Mouse (Mus musculus) E14TG2a.4 (cell line): Measurements from ENCODE around the gene Mdc1.

Experiments used
- H3K27me3 ChIP-seq: 2 replicates; pipeline ENCODE4 v1.6.1; 2014; ENCODE audit warnings: low read length, control low read depth; ENCODE audit not compliant: insufficient read depth
- H3K36me3 ChIP-seq: 2 replicates; pipeline ENCODE4 v1.6.1; 2014; ENCODE audit warnings: low read length, control low read depth; ENCODE audit not compliant: insufficient read depth
- H3K4me1 ChIP-seq: replicated peaks from 2 replicates; pipeline ENCODE4 v1.6.1; 2014; ENCODE audit warnings: low read depth, low read length, control low read depth
- H3K4me3 ChIP-seq: replicated peaks from 2 replicates; pipeline ENCODE4 v1.5.1; 2014; ENCODE audit warnings: mild to moderate bottlenecking, low read length
- H3K9me3 ChIP-seq: 2 replicates; pipeline ENCODE4 v1.6.1; 2014; ENCODE audit warnings: low read length, control low read depth
- CTCF ChIP-seq: conservative IDR thresholded peaks from 2 replicates; pipeline ENCODE4 v1.5.1; 2014; ENCODE audit warnings: low read length
- NANOG ChIP-seq: IDR thresholded peaks from 2 replicates; pipeline ENCODE4 v1.6.1; 2014; ENCODE audit warnings: borderline replicate concordance, low read length, mixed read lengths
- POU5F1 ChIP-seq: IDR thresholded peaks from 2 replicates; pipeline ENCODE4 v1.6.1; 2014; ENCODE audit warnings: low read length, borderline replicate concordance

The Mdc1 gene

DNA sequence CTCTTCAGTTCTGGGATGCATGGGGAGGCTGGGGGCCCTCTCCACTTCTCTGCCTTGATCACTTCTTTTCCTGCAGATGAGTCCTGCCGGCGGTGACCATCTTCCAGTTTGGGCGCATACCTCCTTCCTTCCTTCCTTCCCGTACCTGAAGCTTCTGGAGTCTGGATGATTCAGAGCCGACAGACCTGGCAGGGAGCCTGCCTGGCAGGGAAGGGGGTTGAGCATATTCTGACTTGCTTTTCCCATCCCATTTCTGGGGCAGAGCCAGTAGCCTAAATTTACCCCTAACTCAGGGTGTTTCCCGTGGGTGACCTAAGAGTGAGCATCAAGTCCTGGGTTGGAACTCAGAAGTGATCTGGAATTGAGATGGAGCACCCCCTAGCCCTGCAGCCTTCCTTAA is 33.4 kb downstream of the Mdc1 start:
- Histone ChIP-seq H3K36me3 (peaks cover 47% of the 10 kb centered on the region), H3K4me1 (peaks cover 51% of the 10 kb centered on the region), H3K4me3 (no peak overlapping the region), H3K27me3 (no peaks in the 10 kb centered on the region), H3K9me3 (no peaks in the 10 kb centered on the region)
- no peak for TF ChIP-seq POU5F1

DNA sequence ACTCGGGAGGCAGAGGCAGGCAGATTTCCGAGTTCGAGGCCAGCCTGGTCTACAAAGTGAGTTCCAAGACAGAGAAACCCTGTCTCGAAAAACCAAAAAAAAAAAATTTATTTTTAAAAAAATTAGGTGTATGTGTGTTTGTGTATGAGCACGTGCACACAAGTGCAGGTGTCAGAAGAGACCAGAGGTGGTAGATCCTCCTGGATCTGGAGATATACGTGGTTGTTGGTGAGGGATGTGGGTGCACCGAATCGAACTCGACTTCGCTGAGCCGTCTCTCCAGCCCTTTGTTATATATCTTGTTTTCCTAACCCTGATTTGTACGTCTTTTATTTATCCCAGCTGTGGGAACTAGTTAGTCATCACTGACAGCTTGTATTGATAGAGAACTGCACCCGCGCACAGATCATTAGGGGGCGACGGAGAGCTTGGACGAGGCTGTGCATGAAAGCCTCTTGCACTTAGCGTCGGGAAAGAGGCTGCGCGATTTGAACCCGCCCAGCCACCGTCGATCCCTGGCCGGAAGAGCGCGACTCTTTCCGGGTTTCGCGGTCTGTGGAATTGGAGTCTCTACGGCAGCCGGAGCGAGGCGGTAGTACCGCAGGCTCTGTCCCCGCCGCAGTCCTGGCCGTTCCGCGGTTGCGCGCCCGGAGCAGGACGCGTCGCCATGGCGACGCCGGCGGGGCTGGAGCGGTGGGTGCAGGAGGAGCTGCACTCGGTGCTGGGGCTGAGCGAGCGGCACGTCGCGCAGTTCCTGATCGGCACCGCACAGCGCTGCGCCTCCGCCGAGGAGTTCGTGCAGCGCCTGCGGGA is 38.1 kb downstream of the Mdc1 start, which contains the start of gene Dhx16:
TSS of gene Dhx16 (plus strand) at position 575 of the 813 bp plus-strand sequence.
- Histone ChIP-seq H3K4me3 (peak within 1 kb of the TSS; percentile 100), H3K4me1 (peaks cover 49% of the 10 kb centered on the region), H3K9me3 (no peaks in the 10 kb centered on the region), H3K36me3 (peaks cover 50% of the 10 kb centered on the region), H3K27me3 (no peaks in the 10 kb centered on the region)
- peak; percentile 53 for TF ChIP-seq CTCF
- TF ChIP-seq NANOG = no peak

DNA sequence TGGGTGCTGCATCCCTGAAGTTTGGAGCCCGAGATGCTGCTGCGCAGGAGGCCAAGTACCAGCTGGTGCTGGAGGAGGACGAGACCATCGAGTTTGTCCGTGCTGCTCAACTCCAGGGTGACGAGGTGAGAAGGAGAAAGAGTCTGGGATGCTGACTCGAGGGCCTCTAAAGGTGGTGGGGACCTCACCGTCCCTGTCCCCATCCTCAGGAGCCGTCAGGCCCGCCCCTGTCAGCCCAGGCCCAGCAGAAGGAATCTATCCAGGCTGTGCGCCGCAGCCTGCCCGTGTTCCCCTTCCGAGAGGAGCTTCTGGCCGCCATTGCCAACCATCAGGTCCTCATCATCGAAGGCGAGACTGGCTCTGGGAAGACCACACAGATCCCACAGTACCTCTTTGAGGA is 41.6 kb downstream of the Mdc1 start:
- peaks cover 57% of the 10 kb centered on the region for H3K4me1 ChIP-seq
- no peaks in the 10 kb centered on the region for H3K27me3 ChIP-seq
- TF ChIP-seq NANOG (no peak), CTCF (no peak)
- H3K36me3 ChIP-seq = peaks cover 64% of the 10 kb centered on the region
- no peaks in the 10 kb centered on the region for H3K9me3 ChIP-seq
- H3K4me3 ChIP-seq = no peak overlapping the region

DNA sequence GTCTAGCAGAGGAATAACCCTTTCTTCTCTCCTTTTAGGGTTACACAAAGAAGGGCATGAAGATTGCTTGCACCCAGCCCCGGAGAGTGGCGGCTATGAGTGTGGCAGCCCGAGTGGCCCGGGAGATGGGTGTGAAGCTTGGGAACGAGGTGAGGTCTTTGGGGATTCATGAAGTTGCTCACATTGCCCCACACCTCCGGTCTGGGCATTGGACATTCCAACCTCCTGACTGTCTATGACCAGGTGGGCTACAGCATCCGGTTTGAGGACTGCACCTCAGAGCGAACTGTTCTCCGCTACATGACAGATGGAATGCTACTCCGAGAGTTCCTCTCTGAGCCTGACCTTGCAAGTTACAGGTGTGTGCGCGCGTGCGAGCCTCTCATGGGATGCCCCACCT is 42.5 kb downstream of the Mdc1 start:
- Histone ChIP-seq H3K27me3 (no peaks in the 10 kb centered on the region), H3K4me1 (peaks cover 66% of the 10 kb centered on the region), H3K4me3 (no peak overlapping the region), H3K9me3 (no peaks in the 10 kb centered on the region), H3K36me3 (peaks cover 73% of the 10 kb centered on the region)
- no peak for TF ChIP-seq POU5F1
- TF ChIP-seq CTCF = no peak
- TF ChIP-seq NANOG = no peak

GRCm38 (mm10) chr17:35887725-35888124 is 46.4 kb downstream of the Mdc1 start:
- Histone ChIP-seq H3K4me1 (peaks cover 73% of the 10 kb centered on the region), H3K4me3 (peak overlapping the region; percentile 92), H3K36me3 (peaks cover 94% of the 10 kb centered on the region), H3K27me3 (no peaks in the 10 kb centered on the region), H3K9me3 (no peaks in the 10 kb centered on the region)
- TF ChIP-seq CTCF = no peak
- no peak for TF ChIP-seq POU5F1
- TF ChIP-seq NANOG = no peak

DNA sequence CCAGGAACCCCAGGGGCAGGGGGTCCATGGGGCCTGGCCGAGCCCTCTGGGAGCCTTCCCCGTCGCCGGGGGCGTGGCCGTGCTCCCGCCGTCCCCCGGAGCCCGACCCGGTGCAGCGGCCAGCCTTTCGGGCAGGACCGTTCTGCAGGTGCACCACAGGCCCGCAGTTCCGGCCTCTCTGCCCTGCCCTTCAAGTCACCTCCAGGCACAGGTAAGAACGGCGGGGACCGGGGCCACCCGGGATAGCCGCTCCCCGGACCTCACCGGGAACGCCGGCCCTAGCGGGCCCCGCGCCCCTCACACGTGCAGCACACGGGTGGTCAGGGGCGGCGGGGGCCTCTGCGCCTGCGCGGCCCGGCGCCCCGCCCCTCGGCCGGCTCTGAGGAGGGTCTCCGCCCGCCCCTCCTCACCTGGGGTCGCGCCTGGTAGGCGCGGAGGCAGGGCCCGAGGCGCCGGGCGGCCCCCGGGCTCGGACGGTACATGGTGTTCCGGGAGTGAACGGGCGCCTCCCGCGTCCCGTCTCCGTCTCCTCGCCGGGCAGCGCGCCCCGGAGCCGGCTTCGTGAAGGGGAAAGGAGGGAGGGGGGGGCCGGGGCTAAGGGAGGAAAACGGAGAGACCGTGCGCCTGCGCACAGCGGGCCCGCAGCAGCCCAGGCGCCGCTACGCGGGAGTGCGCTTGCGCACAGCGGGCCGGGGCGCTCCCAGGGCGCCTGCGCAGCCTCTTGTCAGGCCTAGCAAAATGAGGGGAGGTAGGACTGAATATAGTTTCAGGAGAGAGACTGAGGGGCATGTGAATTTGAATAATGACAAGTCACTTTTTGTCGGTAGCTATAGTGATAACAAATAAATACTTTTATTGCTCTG is 55.7 kb downstream of the Mdc1 start, which contains the start of gene 2310061I04Rik:
TSS of gene 2310061I04Rik (minus strand) at position 651 of the 863 bp plus-strand sequence.
- Histone ChIP-seq H3K36me3 (peaks cover 50% of the 10 kb centered on the region), H3K4me1 (peaks cover 74% of the 10 kb centered on the region), H3K27me3 (no peaks in the 10 kb centered on the region), H3K9me3 (no peaks in the 10 kb centered on the region), H3K4me3 (peak within 1 kb of the TSS; percentile 92)
- TF ChIP-seq POU5F1 (no peak), CTCF (no peak), NANOG (no peak)

GRCm38 (mm10) chr17:35897644-35898573 is 56.6 kb downstream of the Mdc1 start:
- no peaks in the 10 kb centered on the region for H3K9me3 ChIP-seq
- peaks cover 73% of the 10 kb centered on the region for H3K4me1 ChIP-seq
- no peaks in the 10 kb centered on the region for H3K27me3 ChIP-seq
- H3K4me3 ChIP-seq = peak overlapping the region; percentile 92
- H3K36me3 ChIP-seq = peaks cover 46% of the 10 kb centered on the region
- no peak for TF ChIP-seq CTCF
- no peak for TF ChIP-seq POU5F1
- TF ChIP-seq NANOG = no peak

DNA sequence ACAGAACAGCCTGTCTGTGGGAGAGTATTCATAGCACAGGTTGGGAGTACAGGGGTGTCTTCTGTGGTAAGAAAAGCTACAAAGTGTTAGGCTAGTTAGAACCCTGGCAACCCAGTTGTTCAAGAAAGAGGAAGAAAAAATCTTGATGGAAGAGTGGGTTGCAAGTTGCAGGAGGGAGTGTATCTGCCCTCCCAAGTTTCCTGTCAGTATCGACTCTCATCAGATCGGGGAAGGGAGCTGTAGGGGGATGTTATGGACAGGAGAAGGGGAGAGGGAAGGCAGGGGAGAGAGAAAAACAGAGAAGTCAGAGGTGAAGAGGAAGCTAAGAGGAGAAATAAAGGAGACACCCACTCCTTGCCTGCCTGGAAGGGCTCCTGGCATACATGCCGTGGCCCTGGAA is 59.3 kb downstream of the Mdc1 start:
- Histone ChIP-seq H3K27me3 (no peaks in the 10 kb centered on the region), H3K4me1 (peaks cover 52% of the 10 kb centered on the region), H3K4me3 (no peak overlapping the region), H3K36me3 (peaks cover 42% of the 10 kb centered on the region), H3K9me3 (no peaks in the 10 kb centered on the region)
- TF ChIP-seq CTCF (no peak), NANOG (no peak), POU5F1 (no peak)
